Mouse (Mus musculus): Measurements from ENCODE around the gene Plxdc1.

Gene Plxdc1

DNA sequence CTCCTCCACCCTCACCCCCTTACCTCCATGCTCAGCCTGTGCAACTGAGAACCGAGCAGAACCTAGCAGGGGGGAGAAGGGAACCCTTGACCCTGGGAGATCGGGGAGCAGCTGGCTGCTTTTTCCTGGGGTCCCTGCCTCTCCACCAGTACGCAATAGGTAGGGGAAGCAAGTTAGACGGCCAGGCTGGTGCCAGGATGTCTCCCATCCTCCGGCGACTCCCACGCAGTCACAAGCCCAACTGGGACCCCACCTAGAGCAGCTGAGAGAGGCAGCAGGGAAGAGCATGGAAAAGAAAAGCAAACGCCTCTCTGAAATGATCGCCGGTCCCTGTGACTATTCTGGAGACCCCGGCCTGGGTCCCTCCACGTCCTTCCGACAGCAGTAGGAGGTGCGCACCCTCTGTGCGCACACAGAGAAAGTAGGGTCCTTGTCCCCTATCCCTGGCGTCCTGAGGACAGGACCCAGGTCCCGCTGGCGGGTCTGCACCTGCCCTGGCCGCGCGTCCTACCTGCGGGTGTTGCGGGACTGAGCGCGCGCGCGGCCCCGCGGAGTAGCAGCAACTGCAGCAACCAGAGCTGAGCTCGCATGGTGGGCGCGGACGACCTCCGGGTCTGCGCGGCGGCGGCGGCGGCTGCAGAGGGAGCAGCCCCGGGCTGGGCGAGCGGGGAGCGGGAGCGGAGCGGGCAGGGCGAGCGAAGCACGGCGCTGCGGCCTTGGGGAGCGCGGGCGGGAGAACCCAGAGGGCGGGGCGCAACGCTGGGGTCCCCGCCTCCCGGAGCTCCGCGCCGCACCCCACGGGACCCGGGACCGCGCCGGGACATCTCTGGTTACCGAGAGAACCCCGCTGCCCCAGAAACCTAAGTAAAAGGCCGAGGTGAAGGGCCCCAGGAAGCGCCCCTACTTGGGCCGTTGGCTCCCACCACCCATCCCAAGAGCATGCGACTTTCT, at the start of gene Plxdc1:
TSS of gene Plxdc1 (minus strand) at position 718 of the 951 bp plus-strand sequence.
- no peak for DNase-seq (ENCODE audit: low read depth, low spot score)

DNA sequence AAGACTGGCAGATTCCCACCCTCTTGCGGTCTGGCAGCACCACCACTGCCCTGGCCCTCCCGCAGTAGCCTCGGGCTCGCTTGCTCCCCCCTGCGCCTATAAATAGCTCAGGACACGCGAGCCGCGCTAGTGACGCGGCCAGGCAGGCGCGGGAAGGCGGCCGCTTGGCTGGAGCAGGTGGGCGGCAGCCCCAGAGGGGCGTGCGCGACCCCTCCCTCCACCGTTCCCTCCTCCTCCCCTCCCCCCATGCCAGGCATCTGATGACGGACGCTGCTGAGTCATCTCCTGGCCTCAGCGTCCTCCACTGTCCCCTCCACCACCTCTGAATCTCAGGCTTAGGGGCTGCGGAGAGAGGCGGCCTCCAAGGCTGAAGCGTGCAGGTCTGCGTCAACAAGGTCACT, 49.7 kb upstream of the Plxdc1 start:
- DNase-seq (ENCODE audit: low read depth, low spot score), result peak; percentile 79

DNA sequence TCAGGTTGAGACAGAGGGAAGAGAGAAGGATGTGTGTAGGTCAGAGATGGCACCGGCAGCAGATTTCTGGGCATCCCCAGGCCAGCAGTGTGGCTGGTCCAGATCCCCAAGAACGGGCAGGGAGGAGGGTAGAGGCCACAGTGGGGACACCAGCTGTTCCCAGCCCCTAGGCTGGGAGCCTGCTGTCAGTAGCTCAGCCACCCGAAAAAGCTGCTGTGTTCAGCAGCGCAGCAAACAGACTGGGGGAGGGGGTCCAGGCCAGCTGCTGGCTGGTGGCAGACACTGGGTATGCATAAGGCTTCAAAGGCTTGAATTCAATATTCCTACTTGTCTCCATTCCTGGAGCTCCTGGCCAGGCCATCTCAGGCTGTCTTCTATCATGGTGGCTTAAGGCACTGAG, 48.6 kb upstream of the Plxdc1 start:
- DNase-seq (ENCODE audit: low read depth, low spot score), result peak; percentile 59

DNA sequence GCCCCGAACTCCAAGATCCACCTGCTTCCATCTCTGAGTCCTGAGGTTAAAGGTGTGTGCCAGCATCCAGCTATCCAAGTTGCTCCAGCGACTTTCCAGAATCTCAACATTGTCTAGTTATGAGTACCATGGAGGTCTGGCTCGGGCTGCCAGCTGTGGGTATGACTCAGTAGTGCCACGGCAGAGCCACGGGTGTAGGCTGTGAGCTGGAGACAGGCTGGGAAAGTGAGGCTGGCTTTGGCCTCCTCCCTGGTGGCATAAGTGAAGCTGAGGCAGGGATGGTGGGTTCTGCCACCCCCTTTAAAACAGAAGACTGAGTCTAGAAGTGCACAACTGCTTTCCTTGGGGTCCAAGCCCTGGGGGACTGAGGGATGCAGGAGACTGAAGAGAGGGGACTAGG, 47.8 kb upstream of the Plxdc1 start:
- no peak for DNase-seq (ENCODE audit: low read depth, low spot score)

DNA sequence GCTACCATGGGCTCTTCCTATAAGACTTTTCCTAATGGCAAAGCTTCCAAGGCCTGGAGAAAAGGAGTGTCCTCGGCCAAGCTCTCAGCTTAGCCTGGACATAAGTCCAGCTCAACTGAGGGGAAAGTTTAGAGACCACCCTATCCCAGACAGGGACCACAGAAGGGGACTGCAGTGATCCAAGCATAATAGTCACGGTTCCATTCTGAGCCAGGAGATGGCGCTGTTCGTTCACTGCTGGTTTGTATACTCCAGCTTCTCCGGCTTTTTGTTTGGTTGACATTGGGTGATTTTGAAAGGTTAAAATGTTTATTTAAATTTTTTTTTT, 45.2 kb upstream of the Plxdc1 start:
- DNase-seq (ENCODE audit: low read depth, low spot score), result peak; percentile 87

DNA sequence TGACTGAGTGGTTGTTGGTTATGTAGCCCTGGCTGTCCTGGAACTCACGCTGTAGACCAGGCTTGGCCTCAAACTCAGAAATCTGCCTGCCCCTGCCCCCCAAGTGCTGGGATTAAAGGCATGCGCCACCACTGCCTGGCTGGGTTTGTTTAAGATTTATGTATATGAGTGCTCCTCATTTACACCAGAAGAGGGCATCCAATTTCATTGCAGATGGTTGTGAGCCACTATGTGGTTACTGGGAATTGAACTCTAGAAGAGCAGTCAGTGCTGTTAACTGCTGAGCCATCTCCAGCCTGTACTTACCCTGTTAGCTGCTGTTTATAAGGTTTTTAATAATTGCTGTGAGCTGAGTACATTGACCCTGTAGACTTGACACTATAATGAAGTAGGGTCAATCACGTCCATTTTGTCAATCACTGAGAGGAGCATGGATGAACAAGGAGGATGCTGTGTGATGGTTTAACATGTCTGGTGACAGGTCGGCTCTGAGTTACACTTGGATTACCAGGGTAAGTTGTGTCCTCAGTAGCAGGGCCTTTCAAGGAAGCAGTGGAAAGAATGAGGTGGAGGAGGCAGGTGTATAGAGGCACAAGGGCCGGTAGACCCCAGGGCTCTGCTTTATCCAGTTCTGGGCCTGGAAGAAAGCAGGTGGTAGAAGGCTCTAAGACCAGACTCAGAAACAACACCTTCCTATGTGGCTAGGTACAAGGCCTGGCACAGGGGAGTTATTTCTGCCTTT, 44.6 kb upstream of the Plxdc1 start:
- no peak for DNase-seq (ENCODE audit: low read depth, low spot score)

DNA sequence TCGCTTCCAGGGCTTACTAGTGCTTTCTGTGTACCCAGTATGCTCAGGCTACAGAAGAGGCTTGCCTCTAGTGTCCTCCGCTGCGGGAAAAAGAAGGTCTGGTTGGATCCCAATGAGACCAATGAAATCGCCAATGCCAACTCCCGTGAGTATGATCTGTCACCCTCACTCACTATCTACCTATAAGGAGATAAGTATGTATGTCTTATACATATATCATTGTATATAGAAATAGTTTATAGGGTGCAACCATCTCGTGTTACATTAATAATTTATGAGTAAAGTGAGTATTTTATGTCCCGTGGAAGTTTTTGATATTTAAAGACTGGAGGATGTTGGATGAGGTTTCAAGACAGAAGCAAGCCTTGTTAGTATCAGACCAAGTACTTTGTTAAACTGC, 41.5 kb upstream of the Plxdc1 start:
- DNase-seq (ENCODE audit: low read depth, low spot score), result no peak

DNA sequence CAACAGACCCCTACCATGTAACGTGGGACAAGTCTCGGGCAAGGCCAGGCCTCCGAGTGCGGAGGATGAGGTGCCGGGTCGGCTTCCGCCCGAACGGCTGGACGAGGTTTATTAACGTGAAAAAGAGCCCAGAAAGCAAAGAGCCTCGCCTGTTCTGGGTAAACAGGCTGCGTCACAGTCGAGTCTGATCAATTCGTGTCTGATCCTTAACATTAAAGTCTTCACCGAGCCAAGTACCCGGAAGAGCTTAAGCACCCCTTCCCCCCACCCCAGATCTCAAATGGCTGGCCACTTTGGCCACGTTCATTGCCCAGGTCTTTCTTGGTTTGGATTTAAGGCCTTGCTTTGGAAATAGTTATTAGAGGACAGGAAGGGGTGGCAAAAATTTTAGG, 41.0 kb upstream of the Plxdc1 start:
- DNase-seq (ENCODE audit: low read depth, low spot score), result no peak

DNA sequence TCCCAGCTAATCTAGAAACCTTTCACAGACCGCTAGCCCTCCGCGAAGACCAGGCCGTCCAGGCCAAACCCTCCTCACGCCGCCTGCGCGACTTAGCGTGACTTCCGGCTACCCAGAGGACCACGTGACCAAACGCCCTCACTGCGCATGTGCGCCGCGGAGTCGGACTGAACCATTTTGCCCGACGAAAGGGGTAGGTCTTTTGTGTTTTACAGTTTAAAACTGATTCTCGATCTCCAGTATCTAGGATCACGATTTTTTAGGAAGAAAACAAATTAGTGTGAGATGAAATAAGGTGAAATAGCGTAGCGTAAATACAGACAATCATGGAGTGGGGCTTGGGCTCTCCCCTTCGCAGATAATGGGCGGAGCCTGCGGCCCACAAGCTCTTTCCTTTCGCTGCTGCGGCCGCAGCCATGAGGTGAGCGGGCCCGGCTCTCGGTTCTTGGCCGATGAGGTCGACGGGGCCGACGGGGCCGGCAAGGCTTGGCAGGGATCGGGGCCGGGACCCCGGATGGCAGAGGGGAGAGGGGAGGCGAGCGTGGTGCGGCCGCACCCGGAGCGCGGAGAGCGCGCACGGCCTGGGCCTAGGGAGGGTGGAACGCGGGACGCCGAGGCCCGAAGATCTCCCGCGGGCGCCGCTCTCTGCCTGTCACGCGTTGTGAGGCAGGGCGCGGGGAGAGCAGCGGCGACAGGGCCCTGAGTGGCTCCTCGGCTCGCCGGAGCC, 40.5 kb upstream of the Plxdc1 start, which contains the start of gene Rpl19:
TSS of gene Rpl19 (plus strand) at position 141 of the 727 bp plus-strand sequence.
- peak; percentile 96 for DNase-seq (ENCODE audit: low read depth, low spot score)

DNA sequence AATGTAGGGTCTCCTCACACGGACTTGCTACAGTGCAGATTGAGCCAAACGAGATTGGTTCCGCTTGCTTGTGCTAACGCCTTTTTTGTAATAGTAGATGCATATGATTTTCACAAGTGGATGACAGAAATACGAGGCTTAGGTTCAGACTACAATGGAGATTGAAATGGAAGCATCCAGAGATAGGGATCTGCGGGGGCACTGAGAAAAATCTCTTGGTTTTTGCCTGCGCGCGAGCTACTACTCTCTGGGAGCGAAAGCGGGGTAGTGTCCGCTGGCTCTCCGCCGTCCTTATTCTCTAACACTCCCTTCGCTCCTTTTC, 40.0 kb upstream of the Plxdc1 start:
- DNase-seq (ENCODE audit: low read depth, low spot score), result no peak

DNA sequence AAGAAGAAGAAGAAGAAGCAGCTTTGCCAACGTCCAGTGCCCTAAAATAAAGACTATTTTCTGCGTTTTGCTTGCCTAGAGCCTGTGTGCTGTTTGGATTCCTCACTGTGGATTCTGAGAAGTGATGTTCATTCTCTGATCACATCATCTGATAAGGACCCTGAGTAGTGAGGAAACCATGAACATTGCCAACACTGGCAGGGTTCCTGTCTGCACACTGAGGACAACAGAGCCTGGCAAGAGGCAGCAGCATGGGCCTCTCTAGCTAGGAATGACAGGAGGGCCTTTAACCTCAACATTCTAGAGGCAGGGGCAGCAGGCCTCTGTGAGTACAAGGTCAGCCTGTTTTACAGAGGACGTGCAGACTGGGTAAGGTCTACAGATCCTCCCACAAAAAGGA, 38.3 kb upstream of the Plxdc1 start:
- DNase-seq (ENCODE audit: low read depth, low spot score), result no peak

DNA sequence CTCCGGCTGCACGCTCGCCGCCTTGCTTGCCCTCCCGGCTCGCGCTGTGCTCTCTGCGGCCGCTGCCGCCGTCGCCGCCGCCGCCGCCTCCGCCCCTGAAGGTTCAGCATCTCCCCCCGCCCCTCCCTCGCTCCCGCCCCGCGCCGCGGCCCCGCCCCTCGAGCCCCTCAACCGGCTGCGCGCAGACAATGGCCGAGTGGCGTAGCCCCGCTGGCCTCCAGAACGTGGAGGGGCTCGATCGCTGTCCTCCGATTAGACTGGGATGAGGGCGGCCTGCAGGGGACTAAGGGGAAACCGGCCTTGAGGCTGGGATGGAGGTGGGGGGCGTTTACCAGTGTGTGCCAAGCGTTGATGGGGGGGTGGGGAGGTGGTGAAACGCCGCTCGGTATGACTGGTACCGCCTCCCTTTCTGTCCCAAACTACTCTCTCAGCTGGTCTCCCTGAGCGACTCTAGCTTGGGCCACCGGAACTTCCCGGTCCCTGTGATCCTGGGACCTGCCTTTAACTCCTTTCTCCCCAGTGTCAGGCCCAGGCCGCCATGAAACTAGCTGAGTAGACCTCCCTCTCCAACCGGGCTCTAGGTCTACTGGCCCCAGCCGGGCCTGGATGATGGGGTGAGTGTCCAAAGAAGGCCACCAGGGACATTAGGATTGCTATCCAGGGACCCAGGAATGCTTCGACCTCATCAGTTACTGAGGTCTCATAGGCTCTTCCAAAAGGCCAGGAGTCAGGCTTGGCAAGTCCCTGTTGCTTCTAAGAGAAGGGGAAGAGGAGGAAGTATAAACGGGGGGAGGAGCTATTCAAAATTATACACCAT, 36.5 kb upstream of the Plxdc1 start, which contains the start of gene Cacnb1:
TSS of gene Cacnb1 (minus strand) at position 480 of the 817 bp plus-strand sequence.
- peak; percentile 75 for DNase-seq (ENCODE audit: low read depth, low spot score)

DNA sequence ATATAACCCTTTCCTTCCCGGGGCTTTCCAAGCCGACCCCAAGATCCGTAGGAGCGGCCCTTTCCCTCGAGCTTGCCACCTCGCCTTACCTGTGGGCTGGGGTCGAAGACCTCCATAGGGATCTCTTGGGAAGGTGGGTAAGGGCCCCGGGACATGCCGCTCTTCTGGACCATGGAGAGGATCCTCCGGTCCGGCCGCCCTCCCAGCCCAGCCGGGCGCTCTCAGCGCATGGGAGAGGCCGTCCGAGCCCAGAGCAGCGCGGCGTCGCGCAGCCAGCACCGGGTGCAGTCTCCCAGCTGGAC, 36.0 kb upstream of the Plxdc1 start:
- DNase-seq (ENCODE audit: low read depth, low spot score), result no peak

DNA sequence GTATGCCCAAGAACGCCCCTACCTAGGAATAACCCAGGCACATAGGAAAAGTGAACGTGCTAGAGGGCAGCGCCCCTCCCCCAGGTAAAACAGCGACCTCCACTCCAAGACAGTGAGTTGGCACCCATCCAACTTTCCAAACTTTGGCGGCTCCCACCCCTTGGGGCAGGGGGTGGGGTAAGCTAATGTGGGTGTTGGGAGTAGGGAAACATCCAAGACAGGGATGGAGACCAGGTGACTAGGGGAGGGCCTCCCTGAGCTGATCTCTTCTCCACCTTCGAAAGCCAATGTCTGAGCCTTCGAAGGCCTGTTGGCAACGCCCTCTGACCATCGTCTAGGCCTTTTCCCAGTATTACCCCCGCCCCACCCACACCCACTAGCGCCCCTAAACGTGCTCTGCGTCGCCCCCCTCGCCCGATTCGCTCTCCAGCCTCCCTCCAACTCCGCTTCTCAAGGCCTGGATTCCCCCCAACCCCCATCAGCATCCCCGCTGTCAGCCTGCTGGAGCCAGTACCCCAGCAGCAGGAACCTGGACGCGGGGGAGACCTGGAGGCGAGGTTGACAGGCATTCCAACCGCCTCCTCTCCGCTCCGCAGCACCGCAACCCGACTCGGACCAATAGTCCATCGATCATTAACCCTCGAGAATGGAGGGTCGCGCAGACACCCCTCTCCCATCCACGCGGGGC, 35.5 kb upstream of the Plxdc1 start:
- DNase-seq (ENCODE audit: low read depth, low spot score), result peak; percentile 50

DNA sequence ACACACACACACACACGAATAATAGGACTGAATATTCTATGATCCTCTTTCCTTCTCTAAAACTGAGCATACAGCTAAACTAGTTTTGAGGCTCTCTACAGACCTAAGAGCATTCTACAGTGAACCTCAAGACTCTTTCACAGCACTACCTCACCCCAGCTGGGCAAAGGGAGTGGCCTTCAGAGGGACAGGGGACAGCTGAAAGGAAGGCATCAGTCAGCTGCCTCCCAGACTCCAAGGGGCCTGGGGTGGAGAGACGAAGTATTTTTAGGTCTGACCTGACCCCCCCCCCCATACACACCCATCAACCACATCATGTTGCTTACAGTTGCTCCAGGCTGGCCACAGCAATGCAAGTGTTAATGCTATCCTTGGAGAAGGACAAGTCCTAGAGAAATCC, 34.9 kb upstream of the Plxdc1 start:
- no peak for DNase-seq (ENCODE audit: low read depth, low spot score)

DNA sequence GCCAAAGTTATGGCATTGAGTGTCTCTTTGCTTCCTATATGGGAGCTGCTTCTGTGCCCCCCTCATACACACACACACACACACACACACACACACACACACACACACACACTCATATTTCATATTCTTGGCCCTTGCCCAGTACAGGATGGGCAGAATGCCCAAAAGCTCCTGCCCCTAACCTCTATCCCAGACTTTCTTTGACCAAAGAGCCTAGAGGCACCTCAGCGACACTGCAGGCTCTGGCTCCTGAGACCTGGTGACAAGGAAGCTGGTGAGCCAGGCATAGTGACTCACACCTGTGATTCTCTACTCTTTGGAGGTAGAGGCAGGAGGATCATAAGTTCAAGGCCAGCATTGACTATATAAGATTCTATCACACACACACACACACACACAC, 34.5 kb upstream of the Plxdc1 start:
- no peak for DNase-seq (ENCODE audit: low read depth, low spot score)

DNA sequence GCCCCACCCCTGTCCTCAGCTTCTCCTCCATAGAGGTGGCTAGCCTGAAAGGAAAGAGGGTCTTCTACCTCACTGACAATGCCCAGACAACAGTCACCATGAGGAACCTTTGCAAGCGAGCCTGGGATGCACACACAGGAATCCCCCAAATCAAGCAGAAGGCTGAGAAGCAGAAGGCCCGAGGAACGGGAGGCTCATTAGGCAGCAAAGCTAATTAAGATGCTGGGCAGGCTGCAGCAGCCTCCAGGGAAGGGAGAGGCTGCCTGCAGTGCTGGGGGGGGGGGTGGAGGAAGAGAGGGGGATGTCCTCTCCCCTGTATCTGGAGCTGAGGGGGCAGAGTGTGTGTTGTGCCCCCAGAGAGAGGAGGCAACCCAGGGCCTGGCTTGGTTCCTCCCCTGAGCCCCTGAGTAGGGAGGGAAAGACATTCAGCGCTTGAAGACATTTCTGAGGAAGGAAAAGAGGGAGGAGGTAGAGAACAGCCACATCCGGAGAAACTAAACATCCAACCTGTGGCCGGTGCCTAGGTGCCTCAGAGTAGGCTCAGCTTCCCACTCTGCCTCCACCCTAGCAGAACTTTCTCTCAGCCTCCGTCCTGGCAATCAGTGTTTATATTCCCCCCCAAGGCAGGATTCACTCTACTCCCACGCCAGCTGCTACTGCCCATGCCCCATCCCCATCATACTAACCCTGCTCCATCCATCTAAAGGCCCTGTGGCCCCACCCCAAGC, 33.8 kb upstream of the Plxdc1 start:
- no peak for DNase-seq (ENCODE audit: low read depth, low spot score)

DNA sequence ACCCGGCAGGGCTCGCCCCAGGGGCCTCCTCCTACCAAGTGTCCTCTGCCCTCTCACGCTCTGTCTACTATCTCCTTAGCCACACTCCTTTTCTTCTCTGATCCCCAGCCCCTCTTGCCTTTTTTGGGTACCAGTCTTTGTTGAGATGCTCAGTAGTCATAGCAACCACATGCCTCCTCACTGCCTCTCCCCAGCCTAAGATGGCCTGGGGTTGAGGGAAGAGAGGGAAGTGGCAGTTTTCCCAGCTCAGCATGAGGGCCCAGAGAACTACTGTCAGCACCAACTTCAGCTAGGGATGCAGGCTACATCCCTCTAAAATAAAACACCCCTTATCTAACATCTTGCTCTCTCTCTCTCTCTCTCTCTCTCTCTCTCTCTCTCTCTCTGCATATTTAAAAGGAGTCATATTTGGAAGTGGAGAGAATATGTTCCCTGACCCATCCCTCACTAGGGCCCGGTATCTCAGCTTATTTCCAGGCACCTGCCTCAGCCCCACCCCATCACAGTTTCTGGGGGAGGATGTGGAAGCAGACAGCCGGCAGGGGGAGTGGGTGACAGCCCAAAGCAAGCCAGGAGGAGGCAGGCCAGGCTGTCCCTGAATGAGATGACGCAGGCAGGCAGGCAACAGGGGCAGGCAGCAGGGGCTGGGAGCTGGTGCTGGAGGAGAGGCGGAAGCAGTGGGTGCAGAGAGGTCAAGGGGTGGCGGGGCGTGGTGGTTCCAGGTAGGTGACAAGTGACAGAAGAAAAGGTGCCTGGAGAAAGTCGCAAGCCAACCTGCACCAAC, 32.8 kb upstream of the Plxdc1 start:
- DNase-seq (ENCODE audit: low read depth, low spot score), result no peak

DNA sequence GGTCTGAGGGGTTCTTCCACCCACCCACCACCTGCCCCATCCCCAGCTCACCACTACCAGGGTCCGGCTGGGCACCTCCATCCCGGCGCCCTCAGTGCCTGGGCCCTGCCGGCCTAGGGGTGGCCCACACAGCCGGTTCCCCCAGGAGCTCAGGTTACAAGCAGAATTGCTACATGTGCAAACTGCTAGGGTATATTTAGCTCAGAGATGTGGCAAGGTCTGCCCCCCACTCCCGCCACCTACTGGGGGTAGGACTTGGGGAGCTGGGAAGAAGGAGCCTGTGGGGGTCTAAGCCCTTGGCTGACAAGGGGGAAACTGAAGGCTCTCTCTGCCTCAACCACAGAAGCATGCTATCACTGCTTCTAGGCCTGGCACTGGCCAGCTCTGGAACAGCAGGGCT, 32.0 kb upstream of the Plxdc1 start:
- no peak for DNase-seq (ENCODE audit: low read depth, low spot score)

DNA sequence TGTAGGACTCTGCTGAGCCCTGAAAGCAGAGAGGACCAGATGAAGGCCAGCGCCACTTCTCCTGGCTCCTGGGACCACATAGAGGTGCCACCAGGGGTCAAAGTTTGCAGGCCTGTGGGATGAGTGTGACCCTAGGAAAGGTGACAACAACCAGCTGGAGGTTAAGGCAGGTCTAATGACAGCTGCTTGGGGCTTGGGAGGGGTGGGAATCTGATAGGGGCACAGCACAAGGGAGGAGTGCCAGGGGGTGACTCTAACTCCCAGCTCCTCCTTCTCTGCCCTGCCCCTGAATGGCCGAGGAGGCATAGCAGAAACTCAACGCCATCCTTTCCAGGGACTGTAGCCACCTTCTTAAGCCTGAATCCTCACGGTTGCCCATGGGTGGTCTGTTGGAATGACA, 30.6 kb upstream of the Plxdc1 start:
- no peak for DNase-seq (ENCODE audit: low read depth, low spot score)

Measured in mesoderm, embryonic 11.5 days (tissue).